Mouse (Mus musculus) cerebellum, adult 2 months (tissue): ENCODE data around the gene Med31.

Experiments used
- CTCF ChIP-seq: fragments of 200-500 bp; IDR thresholded peaks from 2 replicates; pipeline ENCODE4 v1.5.1; 2011; ENCODE audit warnings: low read depth, mild to moderate bottlenecking, control low read depth, low read length, moderate library complexity, borderline replicate concordance; ENCODE audit not compliant: insufficient read depth
- POLR2A ChIP-seq: fragments of 200-500 bp; IDR thresholded peaks from 2 replicates; pipeline ENCODE4 v1.6.1; 2011; ENCODE audit warnings: low read length, control low read depth, borderline replicate concordance; ENCODE audit not compliant: insufficient read depth

DNA sequence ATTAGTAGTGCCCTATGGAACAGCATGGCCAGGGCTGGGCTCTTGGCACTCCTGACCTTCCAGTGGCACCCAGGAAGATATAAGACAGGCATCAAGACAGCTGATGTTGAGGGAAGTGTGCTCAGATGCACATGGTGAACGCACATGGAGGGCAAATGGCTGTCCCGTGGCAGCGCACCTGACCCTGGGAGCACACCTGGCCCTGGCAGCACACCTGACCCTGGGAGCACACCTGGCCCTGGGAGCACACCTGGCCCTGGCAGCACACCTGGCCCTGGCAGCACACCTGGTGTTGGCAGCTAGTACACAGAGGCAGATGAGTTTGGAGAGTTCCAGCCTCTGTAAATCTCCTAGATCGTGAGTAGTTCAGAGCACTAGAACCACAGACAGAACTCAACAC lies 13.1 kb upstream of the Med31 start:
- TF ChIP-seq POLR2A = no peak
- TF ChIP-seq CTCF = no peak
